Mouse (Mus musculus): ENCODE results near the gene Wdfy3. TPM values are rescaled to one million over a fixed set of nuclear protein-coding genes. Genes with fewer than 3 reads are reported as not detected.

The Wdfy3 gene
- polyA plus RNA-seq, 1 experiment from 2014 or later = 4.4 TPM

DNA sequence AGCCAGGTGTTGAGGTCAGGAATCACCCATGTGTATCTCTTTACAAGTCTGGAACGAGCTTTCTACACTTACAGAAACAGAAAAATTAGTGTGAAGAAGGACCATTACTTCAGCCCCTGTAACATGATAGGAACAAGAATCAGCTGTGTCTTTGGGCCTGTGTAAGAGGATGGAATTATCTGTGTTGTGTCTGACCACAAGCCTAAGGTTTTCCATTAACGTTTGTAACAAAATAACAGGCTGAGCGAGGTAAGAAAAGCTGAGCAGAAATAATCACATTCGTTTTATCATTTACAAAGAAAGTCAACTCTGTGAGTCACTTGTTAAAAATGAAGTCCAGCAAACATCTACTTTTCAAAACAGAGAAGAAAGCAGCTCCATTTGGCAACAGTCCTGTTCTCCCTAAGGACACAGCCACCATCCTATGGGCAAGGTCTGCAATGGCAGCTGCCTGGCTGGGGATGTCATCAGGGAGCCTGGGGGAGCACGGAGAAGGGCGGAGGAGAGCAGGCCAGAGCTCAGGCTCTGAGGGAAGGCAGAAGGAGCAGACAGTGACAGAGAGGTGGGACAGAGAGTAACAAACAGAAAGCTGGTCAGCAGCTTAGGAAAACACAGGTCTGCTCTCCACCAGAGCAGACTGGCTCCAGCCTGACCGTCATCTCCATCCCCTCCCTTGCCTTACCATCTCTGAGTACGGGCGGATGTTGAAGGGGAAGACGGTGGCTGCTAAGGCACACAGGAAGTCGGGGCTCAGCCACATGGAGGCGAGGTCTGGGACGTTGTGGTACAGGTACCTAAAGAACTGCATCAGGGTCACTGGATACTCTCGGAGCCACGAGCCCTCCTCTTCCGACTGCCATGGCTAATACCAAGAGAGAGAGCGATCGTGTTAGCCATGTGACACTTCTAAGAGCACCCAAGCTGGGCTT lies 173.7 kb downstream of the Wdfy3 start:
- Histone ChIP-seq H3K4me1 (ENCODE audit: insufficient read depth) (no peaks in the 10 kb centered on the region), H3K4me3 (ENCODE audit: low read depth, low read length) (no peak overlapping the region), H3K9me3 (ENCODE audit: low read length) (no peaks in the 10 kb centered on the region), H3K9ac (replicated peaks) (no peak overlapping the region), H3K36me3 (replicated peaks; ENCODE audit: insufficient read depth, low read length) (peaks cover 64% of the 10 kb centered on the region), H3K4me2 (ENCODE audit: low read depth, low read length) (no peak overlapping the region), H3K27ac (ENCODE audit: low read depth) (no peak overlapping the region), H3K27me3 (ENCODE audit: insufficient read depth, low read length) (no peaks in the 10 kb centered on the region)
- no peak for DNase-seq
- TF ChIP-seq CTCF (IDR thresholded peaks at IDR 0.05; ENCODE audit: low read depth) = no peak
- no peak for ATAC-seq
- 85% methylated on average over 18 of the region's 18 CpGs for WGBS (ENCODE audit: insufficient replicate concordance)

DNA sequence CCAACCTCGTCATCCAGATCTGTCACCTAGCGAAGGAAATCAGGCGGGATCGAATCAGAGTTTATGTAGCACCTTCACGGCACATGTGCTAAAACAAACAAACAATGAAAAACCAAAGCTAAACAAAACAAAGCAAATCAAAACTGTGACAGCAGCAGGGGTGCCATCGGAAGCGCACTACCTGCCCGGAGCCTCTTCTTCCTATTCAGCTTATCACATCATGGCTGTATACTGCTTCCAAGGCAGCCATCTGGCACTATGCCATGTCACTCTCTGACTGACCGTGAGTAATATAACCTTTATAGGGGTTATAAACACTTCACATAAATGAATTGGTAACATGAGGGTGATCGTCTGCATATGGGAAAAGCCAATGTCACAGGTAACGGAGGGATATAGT lies 174.6 kb downstream of the Wdfy3 start:
- Histone ChIP-seq H3K27me3 (ENCODE audit: insufficient read depth, low read length) (no peaks in the 10 kb centered on the region), H3K4me2 (ENCODE audit: low read depth, low read length) (no peak overlapping the region), H3K9ac (replicated peaks) (no peak overlapping the region), H3K4me1 (ENCODE audit: insufficient read depth) (no peaks in the 10 kb centered on the region), H3K9me3 (ENCODE audit: low read length) (no peaks in the 10 kb centered on the region), H3K4me3 (ENCODE audit: low read depth, low read length) (no peak overlapping the region), H3K36me3 (replicated peaks; ENCODE audit: insufficient read depth, low read length) (peaks cover 65% of the 10 kb centered on the region), H3K27ac (ENCODE audit: low read depth) (no peak overlapping the region)
- ATAC-seq (no peak), DNase-seq (no peak)
- TF ChIP-seq EP300 (IDR thresholded peaks at IDR 0.05; ENCODE audit: low read depth) = no peak
- no peak for TF ChIP-seq CTCF (IDR thresholded peaks at IDR 0.05; ENCODE audit: low read depth)
- WGBS (ENCODE audit: insufficient replicate concordance) = 88% methylated on average over 11 of the region's 11 CpGs

DNA sequence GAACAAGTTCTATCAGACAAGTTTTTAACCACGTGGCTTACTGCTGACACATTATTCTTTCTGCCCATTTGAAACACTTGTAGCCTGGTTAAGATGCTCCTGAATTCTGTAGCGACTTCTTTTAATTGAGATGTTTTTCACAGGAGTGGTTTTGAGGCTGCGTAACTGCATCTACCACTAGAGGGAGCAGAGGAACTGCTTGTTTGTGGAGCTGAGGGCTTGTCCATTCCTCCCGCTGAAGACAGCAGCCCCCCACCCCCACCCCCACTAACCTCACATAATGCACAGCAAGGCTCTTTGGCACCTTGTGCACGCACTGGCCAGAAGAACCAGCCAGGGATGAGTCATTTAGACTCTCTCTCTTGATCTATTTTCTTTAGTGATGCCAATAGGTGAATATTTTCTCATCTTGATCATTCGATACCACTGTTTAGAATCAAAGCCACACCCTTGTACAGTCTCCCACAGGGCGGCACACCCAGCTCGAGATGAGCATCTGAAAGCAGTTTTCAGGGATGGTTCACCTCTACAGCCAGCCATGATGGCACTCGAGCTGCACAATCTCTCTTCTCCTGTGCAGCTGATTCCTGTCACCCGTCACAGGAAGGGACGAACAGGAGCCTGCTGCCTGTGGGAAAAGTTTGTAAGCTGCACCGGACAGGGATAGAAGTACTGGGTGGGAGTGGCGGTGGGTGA lies 175.8 kb downstream of the Wdfy3 start:
- Histone ChIP-seq H3K4me2 (ENCODE audit: low read depth, low read length) (no peak overlapping the region), H3K36me3 (replicated peaks; ENCODE audit: insufficient read depth, low read length) (peaks cover 67% of the 10 kb centered on the region), H3K9ac (replicated peaks) (no peak overlapping the region), H3K9me3 (ENCODE audit: low read length) (no peaks in the 10 kb centered on the region), H3K27me3 (ENCODE audit: insufficient read depth, low read length) (no peaks in the 10 kb centered on the region), H3K4me3 (ENCODE audit: low read depth, low read length) (no peak overlapping the region), H3K27ac (ENCODE audit: low read depth) (no peak overlapping the region), H3K4me1 (ENCODE audit: insufficient read depth) (no peaks in the 10 kb centered on the region)
- no peak for DNase-seq
- WGBS (ENCODE audit: insufficient replicate concordance) = 72% methylated on average over 13 of the region's 13 CpGs
- no peak for ATAC-seq
- TF ChIP-seq CTCF (IDR thresholded peaks at IDR 0.05; ENCODE audit: low read depth) (peak; percentile 63), EP300 (IDR thresholded peaks at IDR 0.05; ENCODE audit: low read depth) (no peak)

DNA sequence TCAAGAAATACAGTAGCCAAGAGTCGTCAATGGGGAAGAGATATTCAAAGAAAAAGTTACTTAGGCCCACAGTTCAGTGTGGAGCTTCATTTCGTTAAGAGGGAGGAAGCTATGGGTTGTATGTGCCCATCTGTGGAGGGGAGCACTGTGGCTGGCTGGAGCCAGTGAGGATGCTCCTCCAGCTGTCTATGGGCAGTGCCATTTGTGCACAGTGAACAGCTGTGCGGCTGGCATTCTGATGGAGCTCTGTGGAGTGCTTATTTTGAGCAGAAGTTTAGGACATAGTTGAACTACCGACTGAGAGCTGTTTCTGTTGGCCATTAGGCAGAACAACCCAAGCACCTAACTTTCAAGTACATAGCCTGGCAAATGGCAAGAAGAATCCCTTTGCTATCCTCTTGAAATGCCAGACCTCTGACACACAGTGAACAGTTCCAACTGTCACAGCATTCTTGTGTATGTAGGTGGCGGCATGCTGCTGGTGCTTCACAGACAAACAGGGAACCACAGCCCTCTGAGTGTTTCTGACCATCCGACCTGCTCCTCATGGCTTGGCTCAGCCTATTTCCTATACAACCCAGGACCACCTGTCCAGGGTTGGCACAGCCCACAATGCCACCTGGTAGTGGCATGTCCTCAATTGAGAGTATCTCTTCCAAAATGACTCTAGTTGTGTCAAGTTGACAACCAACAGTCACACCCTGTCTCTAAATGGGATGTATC lies 177.9 kb downstream of the Wdfy3 start:
- no peak for ATAC-seq
- H3K4me2 ChIP-seq (ENCODE audit: low read depth, low read length) = no peak overlapping the region
- TF ChIP-seq CTCF (IDR thresholded peaks at IDR 0.05; ENCODE audit: low read depth) (no peak), EP300 (IDR thresholded peaks at IDR 0.05; ENCODE audit: low read depth) (no peak)
- H3K27me3 ChIP-seq (ENCODE audit: insufficient read depth, low read length) = no peaks in the 10 kb centered on the region
- H3K36me3 ChIP-seq (replicated peaks; ENCODE audit: insufficient read depth, low read length) = peaks cover 81% of the 10 kb centered on the region
- no peak for DNase-seq
- H3K4me1 ChIP-seq (ENCODE audit: insufficient read depth) = no peaks in the 10 kb centered on the region
- 84% methylated on average over 6 of the region's 6 CpGs for WGBS (ENCODE audit: insufficient replicate concordance)
- H3K27ac ChIP-seq (ENCODE audit: low read depth) = no peak overlapping the region
- H3K4me3 ChIP-seq (ENCODE audit: low read depth, low read length) = no peak overlapping the region
- no peaks in the 10 kb centered on the region for H3K9me3 ChIP-seq (ENCODE audit: low read length)
- H3K9ac ChIP-seq (replicated peaks) = no peak overlapping the region

DNA sequence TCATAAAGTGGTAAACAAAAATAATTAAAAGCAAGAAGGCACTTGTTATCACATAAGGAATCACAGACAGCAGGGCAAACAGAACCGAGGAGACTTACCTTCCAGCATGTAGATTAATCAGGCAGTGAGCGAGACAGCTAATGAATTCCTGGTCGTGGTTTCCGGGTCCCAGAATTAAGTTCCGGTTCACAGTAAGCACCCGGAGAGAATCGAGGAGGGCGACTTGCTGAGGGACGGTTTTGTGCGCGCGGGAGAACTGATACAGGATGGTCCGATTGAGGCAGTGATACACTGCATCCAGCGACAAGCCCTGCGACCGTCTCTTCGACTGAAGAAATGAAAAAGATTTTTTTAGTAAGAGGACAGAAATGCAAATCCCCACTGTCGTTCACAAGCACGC lies 181.7 kb downstream of the Wdfy3 start:
- DNase-seq = no peak
- 92% methylated on average over 19 of the region's 19 CpGs for WGBS (ENCODE audit: insufficient replicate concordance)

DNA sequence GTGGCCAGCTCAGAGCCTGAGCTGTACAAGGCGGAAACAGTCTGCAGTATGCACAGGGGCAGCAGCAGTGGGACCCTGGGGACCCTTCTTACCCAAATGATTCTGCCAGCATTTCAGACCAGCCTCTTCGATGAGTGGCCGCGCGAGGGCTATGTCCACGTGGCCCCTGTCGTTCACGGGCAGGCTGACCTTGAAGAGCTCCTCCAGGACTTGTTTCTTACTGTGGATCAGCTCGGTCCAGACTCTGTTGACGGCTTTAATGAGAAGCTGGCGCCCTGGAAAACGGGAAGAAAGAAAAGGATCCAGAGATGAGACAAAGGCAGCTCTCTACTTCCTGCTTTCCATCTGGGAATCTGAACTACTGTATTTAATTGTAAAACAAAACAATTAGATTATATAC lies 184.7 kb downstream of the Wdfy3 start:
- Histone ChIP-seq H3K27me3 (ENCODE audit: insufficient read depth, low read length) (no peaks in the 10 kb centered on the region), H3K27ac (ENCODE audit: low read depth) (no peak overlapping the region), H3K36me3 (replicated peaks; ENCODE audit: insufficient read depth, low read length) (peaks cover 82% of the 10 kb centered on the region), H3K4me1 (ENCODE audit: insufficient read depth) (no peaks in the 10 kb centered on the region), H3K9ac (replicated peaks) (no peak overlapping the region), H3K4me3 (ENCODE audit: low read depth, low read length) (no peak overlapping the region), H3K4me2 (ENCODE audit: low read depth, low read length) (no peak overlapping the region), H3K9me3 (ENCODE audit: low read length) (no peaks in the 10 kb centered on the region)
- no peak for TF ChIP-seq EP300 (IDR thresholded peaks at IDR 0.05; ENCODE audit: low read depth)
- no peak for TF ChIP-seq CTCF (IDR thresholded peaks at IDR 0.05; ENCODE audit: low read depth)
- WGBS (ENCODE audit: insufficient replicate concordance) = 85% methylated on average over 12 of the region's 12 CpGs
- no peak for ATAC-seq
- DNase-seq = no peak

More for the DNA sequence above, 181.7 kb downstream of the Wdfy3 start:
- H3K27me3 ChIP-seq (ENCODE audit: insufficient read depth, low read length) = no peaks in the 10 kb centered on the region
- no peak overlapping the region for H3K4me3 ChIP-seq (ENCODE audit: low read depth, low read length)
- H3K4me2 ChIP-seq (ENCODE audit: low read depth, low read length) = no peak overlapping the region
- H3K27ac ChIP-seq (ENCODE audit: low read depth) = no peak overlapping the region
- H3K36me3 ChIP-seq (replicated peaks; ENCODE audit: insufficient read depth, low read length) = peaks cover 78% of the 10 kb centered on the region
- TF ChIP-seq EP300 (IDR thresholded peaks at IDR 0.05; ENCODE audit: low read depth) (no peak), CTCF (IDR thresholded peaks at IDR 0.05; ENCODE audit: low read depth) (no peak)
- no peak overlapping the region for H3K9ac ChIP-seq (replicated peaks)
- no peak for ATAC-seq
- H3K4me1 ChIP-seq (ENCODE audit: insufficient read depth) = no peaks in the 10 kb centered on the region
- H3K9me3 ChIP-seq (ENCODE audit: low read length) = no peaks in the 10 kb centered on the region
